Mouse (Mus musculus): ENCODE measurements around the gene Sspo. TPM values are rescaled to one million over a fixed set of nuclear protein-coding genes. Genes with fewer than 3 reads are reported as not detected.
A peak's percentile ranks its signal among the peaks of the same experiment; 100 is the strongest.

The Sspo gene
- polyA plus RNA-seq, 1 experiment from 2014 or later, result 0.42 TPM

- no peak overlapping the region for H3K27ac ChIP-seq
- H3K4me3 ChIP-seq, result no peak overlapping the region
- H3K4me2 ChIP-seq (replicated peaks), result no peak overlapping the region
- 75% methylated on average over 8 of the region's 8 CpGs for WGBS
- no peak overlapping the region for H3K9ac ChIP-seq
- H3K27me3 ChIP-seq, result no peaks in the 10 kb centered on the region
- 0 out of 2 replicates have a peak, but pooled peaks cover 10% of the 10 kb centered on the region for H3K4me1 ChIP-seq
- no peaks in the 10 kb centered on the region for H3K9me3 ChIP-seq
- H3K36me3 ChIP-seq, result peaks cover 22% of the 10 kb centered on the region
- no peak for ATAC-seq (ENCODE audit: insufficient number of reproducible peaks, insufficient read depth, low FRiP score, low TSS enrichment)
These were observed 86.9 kb downstream of the Sspo start for GRCm38 (mm10) chr6:48534913-48535312.

- Histone ChIP-seq H3K4me2 (replicated peaks) (no peak overlapping the region), H3K9me3 (no peaks in the 10 kb centered on the region), H3K4me3 (no peak overlapping the region), H3K27me3 (no peaks in the 10 kb centered on the region), H3K27ac (no peak overlapping the region), H3K36me3 (peaks cover 19% of the 10 kb centered on the region; the same call in 1 of the 2 replicates), H3K4me1 (peaks cover 12% of the 10 kb centered on the region; the same call in 1 of the 2 replicates), H3K9ac (no peak overlapping the region)
- 74% methylated on average over 4 of the region's 4 CpGs for WGBS
- no peak for ATAC-seq (ENCODE audit: insufficient number of reproducible peaks, insufficient read depth, low FRiP score, low TSS enrichment)
These were observed 88.1 kb downstream of the Sspo start for GRCm38 (mm10) chr6:48536091-48536490.

GRCm38 (mm10) chr6:48537105-48537954 is 89.3 kb downstream of the Sspo start, which contains the start of gene Atp6v0e2:
TSS of gene Atp6v0e2 (plus strand) at chr6:48537615.
- Histone ChIP-seq H3K4me3 (peak within 1 kb of the TSS; percentile 42), H3K27ac (no peak within 1 kb of the TSS), H3K4me1 (peaks cover 25% of the 10 kb centered on the region), H3K36me3 (peaks cover 12% of the 10 kb centered on the region; the same call in 1 of the 2 replicates), H3K9ac (peak within 1 kb of the TSS; percentile 60), H3K9me3 (no peaks in the 10 kb centered on the region), H3K4me2 (replicated peaks) (peak within 1 kb of the TSS; percentile 71), H3K27me3 (no peaks in the 10 kb centered on the region)
- WGBS, result 5% methylated on average over 38 of the region's 38 CpGs
- peak; percentile 78 for ATAC-seq (ENCODE audit: insufficient number of reproducible peaks, insufficient read depth, low FRiP score, low TSS enrichment)

- Histone ChIP-seq H3K27ac (no peak overlapping the region), H3K4me1 (peaks cover 26% of the 10 kb centered on the region), H3K27me3 (no peaks in the 10 kb centered on the region), H3K36me3 (no peaks in the 10 kb centered on the region), H3K9ac (no peak overlapping the region), H3K4me2 (replicated peaks) (no peak overlapping the region), H3K9me3 (no peaks in the 10 kb centered on the region), H3K4me3 (no peak overlapping the region)
- 62% methylated on average over 5 of the region's 5 CpGs for WGBS
- ATAC-seq (ENCODE audit: insufficient number of reproducible peaks, insufficient read depth, low FRiP score, low TSS enrichment), result no peak
These were observed 91.1 kb downstream of the Sspo start for GRCm38 (mm10) chr6:48538841-48539737.

- H3K9ac ChIP-seq, result no peak overlapping the region
- H3K36me3 ChIP-seq, result no peaks in the 10 kb centered on the region
- H3K4me2 ChIP-seq (replicated peaks), result no peak overlapping the region
- H3K9me3 ChIP-seq, result no peaks in the 10 kb centered on the region
- H3K4me3 ChIP-seq, result no peak overlapping the region
- no peaks in the 10 kb centered on the region for H3K27me3 ChIP-seq
- no peak overlapping the region for H3K27ac ChIP-seq
- H3K4me1 ChIP-seq, result peaks cover 26% of the 10 kb centered on the region
- WGBS, result 64% methylated on average over 5 of the region's 5 CpGs
- ATAC-seq (ENCODE audit: insufficient number of reproducible peaks, insufficient read depth, low FRiP score, low TSS enrichment), result no peak
These were observed 91.8 kb downstream of the Sspo start for GRCm38 (mm10) chr6:48539860-48540259.

GRCm38 (mm10) chr6:48540721-48541120 is 92.7 kb downstream of the Sspo start:
- 60% methylated on average over 3 of the region's 3 CpGs for WGBS
- H3K4me3 ChIP-seq, result no peak overlapping the region
- H3K4me1 ChIP-seq, result peaks cover 26% of the 10 kb centered on the region
- no peaks in the 10 kb centered on the region for H3K9me3 ChIP-seq
- no peak overlapping the region for H3K4me2 ChIP-seq (replicated peaks)
- H3K27me3 ChIP-seq, result no peaks in the 10 kb centered on the region
- no peak for ATAC-seq (ENCODE audit: insufficient number of reproducible peaks, insufficient read depth, low FRiP score, low TSS enrichment)
- no peak overlapping the region for H3K27ac ChIP-seq
- no peak overlapping the region for H3K9ac ChIP-seq
- H3K36me3 ChIP-seq, result no peaks in the 10 kb centered on the region

GRCm38 (mm10) chr6:48541560-48542450 is 93.8 kb downstream of the Sspo start:
- Histone ChIP-seq H3K4me2 (replicated peaks) (no peak overlapping the region), H3K9ac (no peak overlapping the region), H3K4me1 (peaks cover 24% of the 10 kb centered on the region), H3K9me3 (no peaks in the 10 kb centered on the region), H3K27ac (peak overlapping the region; percentile 12), H3K4me3 (no peak overlapping the region), H3K36me3 (no peaks in the 10 kb centered on the region), H3K27me3 (no peaks in the 10 kb centered on the region)
- ATAC-seq (ENCODE audit: insufficient number of reproducible peaks, insufficient read depth, low FRiP score, low TSS enrichment), result no peak
- 26% methylated on average over 7 of the region's 7 CpGs for WGBS

- Histone ChIP-seq H3K9ac (no peak overlapping the region), H3K27ac (0 out of 2 replicates have a peak overlapping the region, but pooled peaks have one; percentile 12), H3K27me3 (no peaks in the 10 kb centered on the region), H3K4me2 (replicated peaks) (no peak overlapping the region), H3K36me3 (no peaks in the 10 kb centered on the region), H3K4me3 (no peak overlapping the region), H3K4me1 (peaks cover 19% of the 10 kb centered on the region), H3K9me3 (no peaks in the 10 kb centered on the region)
- 76% methylated on average over 3 of the region's 3 CpGs for WGBS
- ATAC-seq (ENCODE audit: insufficient number of reproducible peaks, insufficient read depth, low FRiP score, low TSS enrichment), result no peak
These were observed 94.6 kb downstream of the Sspo start for GRCm38 (mm10) chr6:48542631-48543030.

GRCm38 (mm10) chr6:48545251-48545650 is 97.2 kb downstream of the Sspo start:
- H3K4me3 ChIP-seq, result no peak overlapping the region
- H3K36me3 ChIP-seq, result no peaks in the 10 kb centered on the region
- H3K27ac ChIP-seq, result no peak overlapping the region
- no peaks in the 10 kb centered on the region for H3K9me3 ChIP-seq
- H3K4me1 ChIP-seq, result peaks cover 15% of the 10 kb centered on the region
- ATAC-seq (ENCODE audit: insufficient number of reproducible peaks, insufficient read depth, low FRiP score, low TSS enrichment), result no peak
- H3K27me3 ChIP-seq, result no peaks in the 10 kb centered on the region
- WGBS, result 77% methylated on average over 5 of the region's 5 CpGs
- no peak overlapping the region for H3K4me2 ChIP-seq (replicated peaks)
- no peak overlapping the region for H3K9ac ChIP-seq

- Histone ChIP-seq H3K4me3 (no peak overlapping the region), H3K9me3 (no peaks in the 10 kb centered on the region), H3K27me3 (no peaks in the 10 kb centered on the region), H3K9ac (no peak overlapping the region), H3K4me1 (peaks cover 11% of the 10 kb centered on the region), H3K36me3 (no peaks in the 10 kb centered on the region), H3K27ac (no peak overlapping the region), H3K4me2 (replicated peaks) (no peak overlapping the region)
- no peak for ATAC-seq (ENCODE audit: insufficient number of reproducible peaks, insufficient read depth, low FRiP score, low TSS enrichment)
- 49% methylated on average over 1 of the region's 1 CpGs for WGBS
These were observed 98.2 kb downstream of the Sspo start for GRCm38 (mm10) chr6:48546271-48546670.

- WGBS, result 33% methylated on average over 4 of the region's 4 CpGs
- Histone ChIP-seq H3K9ac (no peak overlapping the region), H3K4me2 (replicated peaks) (no peak overlapping the region), H3K4me3 (no peak overlapping the region), H3K9me3 (no peaks in the 10 kb centered on the region), H3K36me3 (no peaks in the 10 kb centered on the region), H3K27ac (no peak overlapping the region), H3K4me1 (peaks cover 6% of the 10 kb centered on the region), H3K27me3 (no peaks in the 10 kb centered on the region)
- ATAC-seq (ENCODE audit: insufficient number of reproducible peaks, insufficient read depth, low FRiP score, low TSS enrichment), result no peak
These were observed 98.8 kb downstream of the Sspo start for GRCm38 (mm10) chr6:48546858-48547257.
